Mouse (Mus musculus): ENCODE data around the gene Rsf1. TPM values are rescaled to one million over a fixed set of nuclear protein-coding genes. Genes with fewer than 3 reads are reported as not detected.

The Rsf1 gene
- polyA plus RNA-seq, 1 experiment = 3.3 TPM

GRCm38 (mm10) chr7:97741756-97742291 lies 162.1 kb downstream of the Rsf1 start:
- Histone ChIP-seq H3K36me3 (ENCODE audit: control insufficient read depth, insufficient read depth, low read length) (no peaks in the 10 kb centered on the region), H3K4me1 (ENCODE audit: control insufficient read depth, insufficient read depth, low read length) (no peaks in the 10 kb centered on the region; the same call in 1 of the 2 replicates), H3K4me3 (ENCODE audit: insufficient read depth, low read depth, low read length) (no peak overlapping the region), H3K27ac (ENCODE audit: insufficient read depth, low read depth, low read length) (no peak overlapping the region), H3K27me3 (replicated peaks; ENCODE audit: control insufficient read depth, insufficient read depth, low read length) (no peaks in the 10 kb centered on the region)
- whole genome bisulfite sequencing = 54% methylated on average over 1 of the region's 1 CpGs
- no peak for DNase-seq
- no peak for TF ChIP-seq CTCF (conservative IDR thresholded peaks at IDR 0.05; ENCODE audit: insufficient read depth, insufficient read length, low read depth, low read length)
- no peak for TF ChIP-seq POLR2A (IDR thresholded peaks at IDR 0.05; ENCODE audit: low read depth, low read length)

Other genes with a start within 250 kb of the Rsf1 start
- 1.8 and 2.7 TPM in 2 replicates for gene Usp35, start 247.9 kb upstream of the Rsf1 start, polyA plus RNA-seq (2012; rRNA removed)
- 6.3 and 6.8 TPM in 2 replicates for gene Kctd21, start 247.6 kb upstream of the Rsf1 start, polyA plus RNA-seq (2012; rRNA removed)
- gene Alg8, start 208.3 kb upstream of the Rsf1 start, polyA plus RNA-seq (2012; rRNA removed) = 9.9 and 10.4 TPM in 2 replicates
- gene Ndufc2, start 179.9 kb upstream of the Rsf1 start, polyA plus RNA-seq (2012; rRNA removed) = 300 and 389 TPM in 2 replicates
- gene Thrsp, start 162.2 kb upstream of the Rsf1 start, polyA plus RNA-seq (2012; rRNA removed) = 225 and 246 TPM in 2 replicates
- 1.1 and 1.5 TPM in 2 replicates for gene Kctd14, start 128.6 kb upstream of the Rsf1 start, polyA plus RNA-seq (2012; rRNA removed)
- 71.8 and 76.4 TPM in 2 replicates for gene Ints4, start 98.9 kb upstream of the Rsf1 start, polyA plus RNA-seq (2012; rRNA removed)
- gene Aamdc, start 392 bp upstream of the Rsf1 start, polyA plus RNA-seq (2012; rRNA removed) = 70.0 and 93.0 TPM in 2 replicates
- 23.5 and 28.7 TPM in 2 replicates for gene Clns1a, start 116.7 kb downstream of the Rsf1 start, polyA plus RNA-seq (2012; rRNA removed)
- 62.0 and 65.9 TPM in 2 replicates for gene Aqp11, start 158.4 kb downstream of the Rsf1 start, polyA plus RNA-seq (2012; rRNA removed)
- gene Pak1, start 208.7 kb downstream of the Rsf1 start, polyA plus RNA-seq (2012; rRNA removed) = 25.1 and 30.3 TPM in 2 replicates